Mouse (Mus musculus): ENCODE measurements at regions not wholly inside any gene's neighbourhood (a gene's known extent, or its start where the extent isn't known, plus 50 kb on each side); places are given as distances from the start of the nearest gene placed in this dataset.

DNA sequence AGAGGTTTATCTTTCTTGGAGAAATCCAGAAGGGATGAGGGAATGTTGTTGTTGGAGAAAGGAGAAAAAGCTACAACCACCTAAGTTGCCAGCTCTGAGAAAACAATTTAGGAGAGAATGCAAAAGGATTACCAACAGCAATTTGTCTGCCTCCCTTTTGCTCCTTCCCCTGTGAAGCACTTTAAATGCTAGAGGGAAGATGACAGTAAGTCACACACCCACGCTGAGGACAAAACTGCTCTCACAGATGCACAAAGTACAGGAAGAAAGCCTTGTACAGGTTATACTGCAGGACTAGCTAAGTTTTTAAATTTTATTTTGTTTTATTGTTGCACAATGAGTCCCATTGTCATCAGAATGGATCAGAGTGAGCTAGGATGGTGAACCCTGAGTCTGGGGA is 83.7 kb upstream of the Spdl1 start:
- TF ChIP-seq POLR2A (IDR thresholded peaks at IDR 0.05; ENCODE audit: borderline replicate concordance, extremely low read depth, insufficient read depth, insufficient read length, poor library complexity, severe bottlenecking) (no peak), CTCF (IDR thresholded peaks at IDR 0.05; ENCODE audit: borderline replicate concordance, extremely low read depth, insufficient read depth, insufficient read length) (no peak)
